Mouse (Mus musculus) embryonic facial prominence, embryonic 10.5 days (tissue): ENCODE results near the gene Gnb4. TPM values are rescaled to one million over a fixed set of nuclear protein-coding genes. Genes with fewer than 3 reads are reported as not detected.
A peak's percentile ranks its signal among the peaks of the same experiment; 100 is the strongest.

ENCODE experiments used
- DNase-seq: peaks from one replicate; pipeline ENCODE4 v3.0.0-alpha.2; 2017; ENCODE audit warnings: low spot score
- H3K27ac ChIP-seq: fragments of 300-500 bp; sonication (generic); replicated peaks from 2 replicates; pipeline ENCODE4 v1.5.1; 2016; ENCODE audit warnings: mild to moderate bottlenecking
- H3K27me3 ChIP-seq: fragments of 300-500 bp; sonication (generic); replicated peaks from 2 replicates; pipeline ENCODE4 v1.6.1; 2016; ENCODE audit warnings: low read depth, mild to moderate bottlenecking; ENCODE audit not compliant: poor library complexity, severe bottlenecking
- H3K36me3 ChIP-seq: fragments of 300-500 bp; sonication (generic); replicated peaks from 2 replicates; pipeline ENCODE4 v1.6.1; 2016; ENCODE audit warnings: mild to moderate bottlenecking, moderate library complexity
- H3K4me1 ChIP-seq: fragments of 300-500 bp; sonication (generic); 2 replicates; pipeline ENCODE4 v1.6.1; 2016
- H3K4me3 ChIP-seq: fragments of 300-500 bp; sonication (generic); 2 replicates; pipeline ENCODE4 v1.5.1; 2016; ENCODE audit warnings: mild to moderate bottlenecking, moderate library complexity
- H3K9me3 ChIP-seq: fragments of 300-500 bp; sonication (generic); 2 replicates; pipeline ENCODE4 v1.6.1; 2016; ENCODE audit warnings: mild to moderate bottlenecking
- WGBS: fragments of 180-500 bp; shearing (Covaris S2); methylation state at CpG from one replicate; pipeline ENCODE4 v1.1.7; 2016; 5-methylcytosine and 5-hydroxymethylcytosine counted together
- polyA plus RNA-seq: library from polyadenylated mRNA; unstranded; fragments of >200 nt; fragmentation: Nextera tagmentation; extraction: Ambion mirVana; gene quantifications from 2 replicates; pipeline ENCODE4 v1.2.1, GENCODE M21; 2016

Gnb4 gene
- polyA plus RNA-seq, 1 experiment from 2014 or later, result 44.1 TPM

GRCm38 (mm10) chr3:32610560-32610959 is 5.8 kb downstream of the Gnb4 start:
- no peaks in the 10 kb centered on the region for H3K27me3 ChIP-seq
- 30% methylated on average over 7 of the region's 7 CpGs for WGBS
- peaks cover 3% of the 10 kb centered on the region; the same call in 1 of the 2 replicates for H3K4me1 ChIP-seq
- H3K9me3 ChIP-seq, result no peaks in the 10 kb centered on the region
- H3K36me3 ChIP-seq, result no peaks in the 10 kb centered on the region
- peak; percentile 59 for DNase-seq
- H3K27ac ChIP-seq, result no peak overlapping the region
- no peak overlapping the region for H3K4me3 ChIP-seq

GRCm38 (mm10) chr3:32609233-32609632 is 7.2 kb downstream of the Gnb4 start:
- WGBS, result 92% methylated on average over 4 of the region's 4 CpGs
- H3K27me3 ChIP-seq, result no peaks in the 10 kb centered on the region
- H3K4me1 ChIP-seq, result peaks cover 3% of the 10 kb centered on the region; the same call in 1 of the 2 replicates
- no peaks in the 10 kb centered on the region for H3K9me3 ChIP-seq
- no peak for DNase-seq
- H3K27ac ChIP-seq, result no peak overlapping the region
- H3K36me3 ChIP-seq, result peaks cover 7% of the 10 kb centered on the region; the same call in 1 of the 2 replicates
- no peak overlapping the region for H3K4me3 ChIP-seq

- H3K9me3 ChIP-seq, result no peaks in the 10 kb centered on the region
- peaks cover 16% of the 10 kb centered on the region; the same call in 1 of the 2 replicates for H3K36me3 ChIP-seq
- H3K27ac ChIP-seq, result no peak overlapping the region
- 92% methylated on average over 10 of the region's 10 CpGs for WGBS
- H3K4me1 ChIP-seq, result no peaks in the 10 kb centered on the region
- H3K27me3 ChIP-seq, result no peaks in the 10 kb centered on the region
- H3K4me3 ChIP-seq, result no peak overlapping the region
- DNase-seq, result no peak
These were observed 15.3 kb downstream of the Gnb4 start for GRCm38 (mm10) chr3:32601055-32601454.

GRCm38 (mm10) chr3:32599328-32599727 is 17.1 kb downstream of the Gnb4 start:
- H3K4me3 ChIP-seq, result no peak overlapping the region

GRCm38 (mm10) chr3:32595080-32595479 is 21.3 kb downstream of the Gnb4 start:
- Histone ChIP-seq H3K36me3 (peaks cover 17% of the 10 kb centered on the region; the same call in 1 of the 2 replicates), H3K27ac (no peak overlapping the region), H3K9me3 (no peaks in the 10 kb centered on the region), H3K4me3 (no peak overlapping the region), H3K4me1 (no peaks in the 10 kb centered on the region), H3K27me3 (no peaks in the 10 kb centered on the region)
- 81% methylated on average over 4 of the region's 4 CpGs for WGBS
- DNase-seq, result no peak

More at GRCm38 (mm10) chr3:32599328-32599727, 17.1 kb downstream of the Gnb4 start:
- H3K27me3 ChIP-seq, result no peaks in the 10 kb centered on the region
- 73% methylated on average over 3 of the region's 3 CpGs for WGBS
- H3K27ac ChIP-seq, result no peak overlapping the region
- no peak for DNase-seq
- no peaks in the 10 kb centered on the region for H3K4me1 ChIP-seq
- peaks cover 13% of the 10 kb centered on the region; the same call in 1 of the 2 replicates for H3K36me3 ChIP-seq
- H3K9me3 ChIP-seq, result no peaks in the 10 kb centered on the region

- WGBS, result 92% methylated on average over 3 of the region's 3 CpGs
These were observed 30.1 kb downstream of the Gnb4 start for GRCm38 (mm10) chr3:32586274-32586673.

GRCm38 (mm10) chr3:32583489-32583888 is 32.9 kb downstream of the Gnb4 start:
- H3K27me3 ChIP-seq, result no peaks in the 10 kb centered on the region
- H3K4me3 ChIP-seq, result no peak overlapping the region
- no peak overlapping the region for H3K27ac ChIP-seq
- H3K9me3 ChIP-seq, result no peaks in the 10 kb centered on the region
- H3K36me3 ChIP-seq, result peaks cover 45% of the 10 kb centered on the region
- DNase-seq, result no peak
- WGBS, result 89% methylated on average over 4 of the region's 4 CpGs
- no peaks in the 10 kb centered on the region for H3K4me1 ChIP-seq

More at GRCm38 (mm10) chr3:32586274-32586673, 30.1 kb downstream of the Gnb4 start:
- Histone ChIP-seq H3K9me3 (no peaks in the 10 kb centered on the region), H3K4me3 (no peak overlapping the region), H3K27ac (no peak overlapping the region), H3K36me3 (peaks cover 63% of the 10 kb centered on the region), H3K4me1 (no peaks in the 10 kb centered on the region), H3K27me3 (no peaks in the 10 kb centered on the region)
- DNase-seq, result no peak

GRCm38 (mm10) chr3:32581911-32582310 is 34.5 kb downstream of the Gnb4 start:
- Histone ChIP-seq H3K4me1 (no peaks in the 10 kb centered on the region), H3K4me3 (no peak overlapping the region), H3K27me3 (no peaks in the 10 kb centered on the region), H3K36me3 (peaks cover 46% of the 10 kb centered on the region), H3K9me3 (no peaks in the 10 kb centered on the region), H3K27ac (no peak overlapping the region)
- DNase-seq, result no peak
- WGBS, result 91% methylated on average over 3 of the region's 3 CpGs

GRCm38 (mm10) chr3:32580738-32581137 is 35.6 kb downstream of the Gnb4 start:
- no peaks in the 10 kb centered on the region for H3K27me3 ChIP-seq
- 85% methylated on average over 3 of the region's 3 CpGs for WGBS
- H3K36me3 ChIP-seq, result peaks cover 54% of the 10 kb centered on the region
- no peaks in the 10 kb centered on the region for H3K4me1 ChIP-seq
- H3K4me3 ChIP-seq, result no peak overlapping the region
- H3K27ac ChIP-seq, result no peak overlapping the region
- no peaks in the 10 kb centered on the region for H3K9me3 ChIP-seq
- DNase-seq, result no peak

GRCm38 (mm10) chr3:32578772-32579171 is 37.6 kb downstream of the Gnb4 start:
- no peaks in the 10 kb centered on the region for H3K4me1 ChIP-seq
- 89% methylated on average over 5 of the region's 5 CpGs for WGBS
- no peak for DNase-seq
- H3K27me3 ChIP-seq, result no peaks in the 10 kb centered on the region
- no peaks in the 10 kb centered on the region for H3K9me3 ChIP-seq
- no peak overlapping the region for H3K4me3 ChIP-seq
- H3K36me3 ChIP-seq, result peaks cover 65% of the 10 kb centered on the region
- H3K27ac ChIP-seq, result no peak overlapping the region

- H3K27ac ChIP-seq, result no peak overlapping the region
- 93% methylated on average over 3 of the region's 3 CpGs for WGBS
- no peak for DNase-seq
- H3K9me3 ChIP-seq, result no peaks in the 10 kb centered on the region
- no peaks in the 10 kb centered on the region for H3K27me3 ChIP-seq
- peaks cover 58% of the 10 kb centered on the region for H3K36me3 ChIP-seq
- H3K4me1 ChIP-seq, result no peaks in the 10 kb centered on the region
- no peak overlapping the region for H3K4me3 ChIP-seq
These were observed 41.2 kb downstream of the Gnb4 start for GRCm38 (mm10) chr3:32575151-32575550.

GRCm38 (mm10) chr3:32573881-32574280 is 42.5 kb downstream of the Gnb4 start:
- Histone ChIP-seq H3K9me3 (no peaks in the 10 kb centered on the region), H3K27me3 (no peaks in the 10 kb centered on the region), H3K36me3 (peaks cover 66% of the 10 kb centered on the region), H3K4me1 (no peaks in the 10 kb centered on the region), H3K27ac (no peak overlapping the region), H3K4me3 (no peak overlapping the region)
- no peak for DNase-seq
- 70% methylated on average over 9 of the region's 9 CpGs for WGBS

GRCm38 (mm10) chr3:32573086-32573485 is 43.3 kb downstream of the Gnb4 start:
- H3K27ac ChIP-seq, result no peak overlapping the region
- no peaks in the 10 kb centered on the region for H3K27me3 ChIP-seq
- no peak overlapping the region for H3K4me3 ChIP-seq
- peaks cover 73% of the 10 kb centered on the region for H3K36me3 ChIP-seq
- peaks cover 4% of the 10 kb centered on the region; the same call in 1 of the 2 replicates for H3K9me3 ChIP-seq
- no peaks in the 10 kb centered on the region for H3K4me1 ChIP-seq
- 95% methylated on average over 2 of the region's 2 CpGs for WGBS
- no peak for DNase-seq
